15 mouse cellular contexts compared by ENCODE assay signal in genomic region chr7:133870265-133870664, GRCm38 (mm10).
"Had no signal": no experiment of that assay in that cellular context is flagged by ENCODE, and none has a peak within 500 bp of the region (broad histone marks: within the 10 kb centered on the region; RNA-seq: fewer than 3 reads in every experiment).

No protein-coding gene starts in this region.

- H3K4me3 ChIP-seq: neural tube, embryonic 13.5 days; neural tube, embryonic 15.5 days; stomach, embryonic 15.5 days had no signal

- H3K36me3 ChIP-seq: neural tube, embryonic 13.5 days; neural tube, embryonic 15.5 days; stomach, embryonic 15.5 days had no signal

- DNase-seq: retina, postnatal 1 day; right cerebral cortex, adult 18-20 months; right cerebral cortex, postnatal 14 days; right cerebral cortex, postnatal 25 days; right cerebral cortex, postnatal 4 days; spleen, adult 18-20 months; thymus, adult 18-20 months; thymus, adult 2 months; thymus, postnatal 14 days; thymus, postnatal 25 days; thymus, postnatal 36 days; thymus, postnatal 4 days had no signal

- H3K27me3 ChIP-seq: neural tube, embryonic 13.5 days; neural tube, embryonic 15.5 days; stomach, embryonic 15.5 days had no signal

- H3K4me2 ChIP-seq: neural tube, embryonic 13.5 days; neural tube, embryonic 15.5 days; stomach, embryonic 15.5 days had no signal
